Mouse (Mus musculus): ENCODE data around the gene Golga5.

DNA sequence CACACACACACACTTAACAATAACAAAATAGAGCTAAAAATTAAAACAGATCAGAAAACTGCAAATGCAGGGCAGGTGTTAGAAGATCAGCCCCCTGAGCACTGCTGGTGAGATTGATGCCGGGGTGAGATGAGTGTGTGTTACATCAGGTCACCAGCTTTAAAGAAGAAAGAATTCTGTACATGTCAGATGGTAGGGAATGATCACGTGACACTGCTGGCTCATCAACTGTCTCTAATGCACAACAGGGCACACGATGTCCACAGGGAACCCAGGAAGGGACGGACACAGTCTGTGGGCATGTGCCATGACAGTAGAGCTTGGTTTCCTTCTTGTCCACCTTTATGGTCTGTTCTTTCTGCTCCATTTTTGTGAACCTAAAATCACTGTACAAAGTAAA, 47.2 kb downstream of the Golga5 start:
- TF ChIP-seq CTCF (IDR thresholded peaks at IDR 0.05; ENCODE audit: control insufficient read depth, insufficient read depth, low read length) (no peak), POLR2A (IDR thresholded peaks at IDR 0.05; ENCODE audit: borderline replicate concordance, control insufficient read depth, low read depth, low read length) (no peak)
